Mouse (Mus musculus): ENCODE data around the gene Hps1. TPM values are rescaled to one million over a fixed set of nuclear protein-coding genes. Genes with fewer than 3 reads are reported as not detected.

The Hps1 gene
- 10 to 100 TPM; 14.4 to 15.8 TPM for total RNA-seq (2021)
- long read RNA-seq, experiment 1, full-length matches to known transcripts: 4 of 14 reads
- long read RNA-seq, experiment 1, partial matches to known transcripts: 1 of 14 reads
- long read RNA-seq, experiment 1, other reads (novel, unspliced or antisense): 9 of 14 reads
- long read RNA-seq, experiment 2, full-length matches to known transcripts: 2 of 11 reads
- long read RNA-seq, experiment 2, partial matches to known transcripts: 3 of 11 reads
- long read RNA-seq, experiment 2, other reads (novel, unspliced or antisense): 6 of 11 reads

- Histone ChIP-seq H3K27ac (peak within 1 kb of the TSS; percentile 90), H3K4me3 (peak within 1 kb of the TSS; percentile 74)
- DNase-seq (ENCODE audit: low spot score in 2 of 2): peak; percentile 85 to 92
- TF ChIP-seq CTCF (conservative IDR thresholded peaks at IDR 0.05): peak; percentile 56
Observed at GRCm38 (mm10) chr19:42779531-42780155, at the start of gene Hps1. TSS of gene Hps1 (minus strand) at chr19:42779978.

DNA sequence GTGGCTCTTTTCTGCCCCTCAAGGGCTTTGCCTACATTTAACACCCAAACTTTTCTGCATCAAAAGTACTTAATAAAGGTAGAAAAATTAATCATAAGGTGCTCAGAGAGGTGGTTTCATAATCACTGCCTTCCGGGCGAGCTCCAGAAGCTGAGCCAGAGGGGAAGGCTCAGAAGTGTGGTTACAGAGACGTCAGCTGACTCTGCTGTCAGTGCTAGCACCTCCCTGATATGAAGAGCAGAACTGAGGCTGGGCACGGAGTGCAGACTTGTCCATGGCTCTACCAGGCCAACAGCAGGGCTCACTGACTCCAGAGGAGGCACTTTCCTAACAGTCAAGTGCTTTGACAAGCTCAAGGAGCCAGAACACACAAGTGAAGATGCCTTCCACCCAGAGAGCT is 49.4 kb upstream of the Hps1 start:
- no peak for TF ChIP-seq CTCF (conservative IDR thresholded peaks at IDR 0.05)
- Histone ChIP-seq H3K27ac (no peak overlapping the region), H3K4me3 (no peak overlapping the region)
- DNase-seq (ENCODE audit: low spot score in 2 of 2): no peak

DNA sequence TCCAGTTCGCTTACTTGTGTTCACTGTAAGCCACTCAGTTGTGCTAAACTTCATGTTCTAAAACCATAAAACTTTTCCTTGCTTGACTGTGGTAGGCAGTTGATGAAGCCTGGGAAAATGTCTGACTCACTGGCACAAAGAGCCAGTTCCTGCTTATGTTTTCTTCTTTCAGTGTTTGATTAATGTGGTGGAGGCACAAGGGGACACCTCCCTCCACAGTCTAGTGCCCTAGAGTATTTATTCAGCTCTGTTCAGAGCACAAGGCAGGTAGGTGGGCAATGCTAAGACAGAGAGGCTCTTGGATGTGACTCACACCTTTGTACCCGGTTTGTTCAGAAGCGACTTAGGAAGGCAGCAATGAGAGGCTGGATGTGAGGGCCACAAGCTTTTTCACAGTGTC is 48.1 kb upstream of the Hps1 start:
- DNase-seq (ENCODE audit: low spot score in 2 of 2): no peak
- no peak for TF ChIP-seq CTCF (conservative IDR thresholded peaks at IDR 0.05)
- Histone ChIP-seq H3K27ac (no peak overlapping the region), H3K4me3 (no peak overlapping the region)

- Histone ChIP-seq H3K4me3 (no peak overlapping the region), H3K27ac (no peak overlapping the region)
- TF ChIP-seq CTCF (conservative IDR thresholded peaks at IDR 0.05): no peak
- DNase-seq (ENCODE audit: low spot score in 2 of 2): no peak
Observed at GRCm38 (mm10) chr19:42820109-42820508, 40.3 kb upstream of the Hps1 start.

DNA sequence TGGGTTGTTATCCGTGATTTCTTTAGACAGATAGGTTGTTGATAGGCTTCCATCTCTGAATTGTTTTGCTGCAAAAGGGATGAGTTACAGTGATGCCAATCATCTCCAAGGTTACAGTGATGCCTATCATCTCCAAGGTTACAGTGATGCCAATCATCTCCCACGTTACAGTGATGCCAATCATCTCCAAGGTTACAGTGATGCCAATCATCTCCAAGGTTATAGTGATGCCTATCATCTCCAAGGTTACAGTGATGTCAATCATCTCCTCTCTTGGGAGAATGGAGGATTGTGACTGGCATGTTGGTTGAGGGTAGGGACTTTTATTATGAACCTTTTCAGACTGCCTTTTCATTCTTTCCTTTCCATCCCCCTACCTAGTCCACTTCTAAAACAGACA is 38.0 kb upstream of the Hps1 start:
- TF ChIP-seq CTCF (conservative IDR thresholded peaks at IDR 0.05): no peak
- no peak for DNase-seq (ENCODE audit: low spot score in 2 of 2)
- H3K4me3 ChIP-seq: no peak overlapping the region
- H3K27ac ChIP-seq: no peak overlapping the region

- no peak overlapping the region for H3K4me3 ChIP-seq
- H3K27ac ChIP-seq: no peak overlapping the region
- no peak for DNase-seq (ENCODE audit: low spot score in 2 of 2)
- no peak for TF ChIP-seq CTCF (conservative IDR thresholded peaks at IDR 0.05)
Observed at GRCm38 (mm10) chr19:42816261-42816660, 36.5 kb upstream of the Hps1 start.

GRCm38 (mm10) chr19:42810140-42810539 is 30.4 kb upstream of the Hps1 start:
- Histone ChIP-seq H3K4me3 (no peak overlapping the region), H3K27ac (no peak overlapping the region)
- no peak for TF ChIP-seq CTCF (conservative IDR thresholded peaks at IDR 0.05)
- DNase-seq (ENCODE audit: low spot score in 2 of 2): no peak

DNA sequence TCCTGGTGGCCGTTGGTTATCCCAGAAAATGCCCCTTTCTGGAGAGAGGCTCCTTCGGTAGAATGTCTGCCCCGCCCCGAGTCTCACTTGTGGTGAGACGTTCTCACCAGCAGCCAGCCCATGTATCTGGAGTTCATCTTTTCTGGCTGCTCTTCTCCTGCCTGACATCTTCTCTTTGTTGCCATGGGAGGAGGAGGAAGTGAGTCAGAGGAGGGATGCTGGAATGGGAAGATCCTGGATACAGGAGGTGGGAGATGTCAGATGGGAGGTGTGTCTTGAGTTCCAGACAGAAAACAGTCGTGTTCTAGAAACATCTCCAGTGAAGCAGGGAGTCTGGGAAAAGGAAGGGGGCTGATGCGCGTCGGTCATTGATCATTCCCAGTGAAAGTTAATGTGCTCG is 29.7 kb upstream of the Hps1 start:
- H3K27ac ChIP-seq: no peak overlapping the region
- H3K4me3 ChIP-seq: no peak overlapping the region
- DNase-seq (ENCODE audit: low spot score in 2 of 2): no peak
- no peak for TF ChIP-seq CTCF (conservative IDR thresholded peaks at IDR 0.05)

- no peak for TF ChIP-seq CTCF (conservative IDR thresholded peaks at IDR 0.05)
- no peak for DNase-seq (ENCODE audit: low spot score in 2 of 2)
- no peak overlapping the region for H3K4me3 ChIP-seq
- no peak overlapping the region for H3K27ac ChIP-seq
Observed at GRCm38 (mm10) chr19:42797866-42798265, 18.1 kb upstream of the Hps1 start.

DNA sequence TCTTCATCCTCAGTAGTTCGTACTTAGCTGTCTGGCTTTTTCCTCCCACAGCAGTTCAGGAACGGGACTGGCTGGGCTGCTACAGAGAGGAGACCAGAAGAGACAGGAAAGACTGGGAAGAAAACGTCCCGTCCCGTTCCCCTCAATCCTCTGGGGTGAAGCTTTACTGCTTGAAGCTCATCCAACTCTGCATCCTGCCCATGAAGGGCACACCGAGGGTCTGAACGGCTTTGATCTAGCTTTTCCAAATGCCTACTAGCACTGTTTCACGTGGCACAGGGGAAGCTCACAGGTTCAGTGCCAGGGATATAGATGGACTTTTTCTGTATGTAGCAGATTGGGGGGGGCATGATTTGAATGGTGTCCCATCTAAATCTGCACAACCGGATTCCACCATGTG is 16.0 kb upstream of the Hps1 start:
- DNase-seq (ENCODE audit: low spot score in 2 of 2): no peak
- Histone ChIP-seq H3K27ac (no peak overlapping the region), H3K4me3 (peak overlapping the region; percentile 55)
- no peak for TF ChIP-seq CTCF (conservative IDR thresholded peaks at IDR 0.05)

DNA sequence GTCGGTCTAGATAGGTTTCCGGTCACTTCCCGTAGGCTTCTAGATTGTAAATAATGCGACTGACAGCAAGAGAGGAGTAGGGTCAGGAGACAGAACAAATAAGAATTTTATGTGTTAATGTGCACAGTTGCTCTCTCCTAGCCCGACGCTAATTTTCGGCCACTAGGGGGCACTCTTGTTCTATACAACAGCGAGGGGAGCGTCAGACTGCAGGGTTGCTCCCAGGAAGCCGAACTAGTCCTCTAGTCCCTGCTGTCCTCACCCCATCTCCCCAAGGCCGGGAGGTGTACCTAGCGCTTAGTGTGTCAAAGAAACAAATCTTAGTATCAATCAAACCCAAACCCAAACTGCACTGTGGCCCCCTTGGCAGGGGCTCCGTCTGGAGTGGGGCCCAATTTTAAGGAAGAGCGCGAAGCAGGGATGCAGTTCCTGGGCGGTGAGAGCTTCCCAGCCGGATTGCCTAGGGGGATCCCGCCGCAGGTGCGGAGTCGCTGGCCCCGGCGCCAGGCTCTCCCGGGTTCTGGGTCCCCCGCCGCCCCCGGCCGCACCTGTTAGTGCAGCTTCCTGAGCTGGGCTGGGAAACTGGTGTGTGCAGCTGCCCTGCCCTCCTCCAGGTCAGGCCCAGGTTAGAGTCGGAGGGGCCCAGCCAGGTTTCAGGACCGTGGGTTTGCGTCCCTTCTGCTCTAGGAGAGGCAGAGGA is 15.3 kb upstream of the Hps1 start:
- Histone ChIP-seq H3K27ac (no peak overlapping the region), H3K4me3 (peak overlapping the region; percentile 55)
- peak; percentile 90 to 97 for DNase-seq (ENCODE audit: low spot score in 2 of 2)
- peak; percentile 96 for TF ChIP-seq CTCF (conservative IDR thresholded peaks at IDR 0.05)

DNA sequence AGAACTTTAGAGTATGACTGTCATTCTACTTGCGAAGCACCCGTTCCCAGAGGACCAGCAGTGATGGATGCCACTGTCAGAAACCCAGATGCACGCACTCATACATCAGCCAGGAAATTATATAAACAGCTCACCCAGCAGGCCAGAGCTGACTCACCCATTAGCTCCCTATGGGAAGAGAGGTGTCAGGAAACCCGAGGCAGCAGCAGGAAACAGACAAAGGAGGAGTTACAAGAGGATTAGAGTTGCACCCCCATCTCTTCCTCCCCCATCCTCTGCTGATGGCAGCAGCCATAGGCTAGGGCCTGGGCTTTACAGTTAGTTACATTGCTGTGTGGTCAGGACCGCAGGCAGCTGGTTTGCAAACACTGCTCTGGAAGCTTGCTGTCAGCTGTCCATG is 8.5 kb upstream of the Hps1 start:
- no peak overlapping the region for H3K27ac ChIP-seq
- no peak for TF ChIP-seq CTCF (conservative IDR thresholded peaks at IDR 0.05)
- H3K4me3 ChIP-seq: no peak overlapping the region
- DNase-seq (ENCODE audit: low spot score in 2 of 2): no peak

- Histone ChIP-seq H3K4me3 (no peak overlapping the region), H3K27ac (no peak overlapping the region)
- TF ChIP-seq CTCF (conservative IDR thresholded peaks at IDR 0.05): no peak
- DNase-seq (ENCODE audit: low spot score in 2 of 2): no peak
Observed at GRCm38 (mm10) chr19:42785562-42786220, 5.9 kb upstream of the Hps1 start.

Measured in layer of hippocampus, adult 2 months (tissue).